ENCODE assay signal across 25 mouse cellular contexts in genomic region chr12:116264756-116265155, GRCm38 (mm10). TPM values are rescaled to one million over a fixed set of nuclear protein-coding genes. Genes with fewer than 3 reads are reported as not detected.
DNase-seq lines count a peak whose midpoint lies in the region; ATAC-seq and TF ChIP-seq lines count a peak whose summit lies in the region.
"Had no signal": no experiment of that assay in that cellular context is flagged by ENCODE, and none has a peak within 500 bp of the region (broad histone marks: within the 10 kb centered on the region; RNA-seq: fewer than 3 reads in every experiment).

No protein-coding gene starts in this region.

- no peaks in the 10 kb centered on the region; the same call in 1 of the 2 replicates for H3K4me1 ChIP-seq in bone marrow, adult 2 months (ENCODE audit: control insufficient read depth, insufficient read depth, low read length)
- peaks cover 36% of the 10 kb centered on the region for H3K4me1 ChIP-seq in liver, embryonic 15.5 days (replicated peaks)

- H3K27me3 ChIP-seq in liver, embryonic 15.5 days: no peaks in the 10 kb centered on the region
- H3K27me3 ChIP-seq: forebrain, embryonic 13.5 days had no signal

- H3K9ac ChIP-seq in liver, embryonic 15.5 days: no peak overlapping the region
- H3K9ac ChIP-seq: forebrain, embryonic 13.5 days; forebrain, postnatal 0 days; heart, embryonic 15.5 days; hindbrain, embryonic 14.5 days had no signal

- no peaks in the 10 kb centered on the region for H3K36me3 ChIP-seq in liver, embryonic 15.5 days (replicated peaks)
- H3K36me3 ChIP-seq: embryonic facial prominence, embryonic 10.5 days; heart, embryonic 10.5 days; heart, embryonic 15.5 days had no signal

- peak; percentile 13 for DNase-seq in adrenal gland, adult 2 months
- DNase-seq in adrenal gland, adult (ENCODE audit: inconsistent age in 2 of 2, low spot score in 1 of 2): no peak
- DNase-seq in 3T3-L1 (ENCODE audit: low read depth, low spot score): peak; percentile 61
- DNase-seq in left cerebral cortex, postnatal 25 days (ENCODE audit: low spot score in 2 of 2): no peak
- no peak for DNase-seq in gastrocnemius, postnatal 25 days
- DNase-seq in urinary bladder, adult 18-20 months (ENCODE audit: low spot score in 2 of 2): no peak
- DNase-seq: adrenal gland, postnatal 25 days; cerebellum, adult 2 months; cerebellum, postnatal 10 days; forebrain, postnatal 0 days; gastrocnemius, adult 2 months; gastrocnemius, postnatal 36 days; heart, adult 18-20 months; heart, postnatal 14 days had no signal

- H3K9me3 ChIP-seq in liver, embryonic 15.5 days (replicated peaks): no peaks in the 10 kb centered on the region
- H3K9me3 ChIP-seq: embryonic facial prominence, embryonic 10.5 days; forebrain, embryonic 13.5 days; heart, embryonic 10.5 days; heart, embryonic 15.5 days had no signal

- no peak for TF ChIP-seq CTCF in bone marrow, adult 2 months (IDR thresholded peaks at IDR 0.05; ENCODE audit: control insufficient read depth, insufficient read depth, low read length)

- ATAC-seq in liver, embryonic 15.5 days (ENCODE audit: insufficient read depth): no peak
- ATAC-seq: forebrain, embryonic 13.5 days; forebrain, postnatal 0 days had no signal

- intact Hi-C loops in left cerebral cortex, postnatal 25 days (cut with DNase I): no loop called here

- H3K4me2 ChIP-seq in liver, embryonic 15.5 days: no peak overlapping the region
- H3K4me2 ChIP-seq: forebrain, embryonic 13.5 days; heart, embryonic 15.5 days; hindbrain, embryonic 14.5 days had no signal

- WGBS in bone marrow, adult 2 months: 44% methylated on average over 2 of the region's 2 CpGs
- WGBS in liver, embryonic 15.5 days (ENCODE audit: insufficient replicate concordance): 30% methylated on average over 2 of the region's 2 CpGs

- TF ChIP-seq POLR2A in bone marrow, adult 2 months (IDR thresholded peaks at IDR 0.05; ENCODE audit: borderline replicate concordance, control insufficient read depth, low read depth, low read length): no peak

- no peak overlapping the region for H3K4me3 ChIP-seq in bone marrow, adult 2 months (replicated peaks; ENCODE audit: control insufficient read depth, low read depth, low read length)
- H3K4me3 ChIP-seq in liver, embryonic 15.5 days (replicated peaks): no peak overlapping the region
- H3K4me3 ChIP-seq: embryonic facial prominence, embryonic 10.5 days; forebrain, embryonic 13.5 days; gastrocnemius, adult 2 months; heart, embryonic 10.5 days; heart, embryonic 15.5 days had no signal

- H3K27ac ChIP-seq in bone marrow, adult 2 months (ENCODE audit: control insufficient read depth, insufficient read depth, low read depth, low read length, poor library complexity): peak overlapping the region; percentile 43; the same call in 1 of the 2 replicates
- peak overlapping the region; percentile 45 for H3K27ac ChIP-seq in liver, embryonic 15.5 days (replicated peaks)
- H3K27ac ChIP-seq: embryonic facial prominence, embryonic 10.5 days; forebrain, embryonic 13.5 days; gastrocnemius, adult 2 months; heart, embryonic 10.5 days; heart, embryonic 15.5 days; hindbrain, embryonic 14.5 days had no signal

RNA-seq across cellular contexts. Expression of gene Wdr60, which starts 1.9 kb away (rescaled TPM):
- 10 to 100 TPM in 1 of 2 experiments, 1 to 10 TPM in 1; 6.0 to 12.8 TPM for total RNA-seq in adrenal gland, adult 2 months (2021)
- polyA plus RNA-seq in adrenal gland, adult 2 months (2012; rRNA removed): 2.2 and 2.5 TPM in 2 replicates
- polyA plus RNA-seq in bone marrow, adult 2 months (2011; ENCODE audit: insufficient read depth, insufficient read length, low replicate concordance, missing spikeins): 5.2 and 6.3 TPM in 2 replicates
- polyA plus RNA-seq in liver, embryonic 15.5 days (2015; fragmentation: Nextera tagmentation; extraction: Ambion mirVana): 3.1 TPM in 2 replicates
- total RNA-seq in left cerebral cortex, postnatal 25 days (2021): 10 to 100 TPM; 15.3 to 20.4 TPM
- total RNA-seq in gastrocnemius, postnatal 25 days (2021): 1 to 10 TPM; 7.2 to 8.8 TPM

RNA-seq across cellular contexts. Expression of gene Gm11027, which starts 10.4 kb away (rescaled TPM):
- total RNA-seq in adrenal gland, adult 2 months (2021): not detected
- polyA plus RNA-seq in adrenal gland, adult 2 months (2012; rRNA removed): not detected in 2 replicates
- not detected in 2 replicates for polyA plus RNA-seq in bone marrow, adult 2 months (2011; ENCODE audit: insufficient read depth, insufficient read length, low replicate concordance, missing spikeins)
- polyA plus RNA-seq in liver, embryonic 15.5 days (2015; fragmentation: Nextera tagmentation; extraction: Ambion mirVana): not detected in 2 replicates
- total RNA-seq in left cerebral cortex, postnatal 25 days (2021): not detected
- not detected for total RNA-seq in gastrocnemius, postnatal 25 days (2021)
- total RNA-seq: adrenal gland, adult 18-20 months; adrenal gland, postnatal 25 days; forebrain, postnatal 0 days; gastrocnemius, adult 2 months; gastrocnemius, postnatal 36 days; heart, adult 18-20 months; heart, postnatal 14 days; hematopoietic stem cell, adult 5-6 weeks had no signal
- polyA plus RNA-seq: C2C12; cerebellum, adult 2 months; embryonic facial prominence, embryonic 10.5 days; embryonic facial prominence, embryonic 14.5 days; forebrain, embryonic 13.5 days; forebrain, postnatal 0 days; heart, embryonic 10.5 days; heart, embryonic 15.5 days; hindbrain, embryonic 14.5 days had no signal

RNA-seq across cellular contexts. Expression of gene Esyt2, which starts 16.2 kb away (rescaled TPM):
- 10 to 100 TPM; 55.7 to 59.7 TPM for total RNA-seq in adrenal gland, adult 2 months (2021)
- polyA plus RNA-seq in adrenal gland, adult 2 months (2012; rRNA removed): 12.3 and 14.0 TPM in 2 replicates
- polyA plus RNA-seq in bone marrow, adult 2 months (2011; ENCODE audit: insufficient read depth, insufficient read length, low replicate concordance, missing spikeins): 13.0 and 15.1 TPM in 2 replicates
- 9.0 and 11.6 TPM in 2 replicates for polyA plus RNA-seq in liver, embryonic 15.5 days (2015; fragmentation: Nextera tagmentation; extraction: Ambion mirVana)
- total RNA-seq in left cerebral cortex, postnatal 25 days (2021): 10 to 100 TPM; 56.2 to 60.2 TPM
- 10 to 100 TPM; 18.0 to 20.4 TPM for total RNA-seq in gastrocnemius, postnatal 25 days (2021)

Comparison
In these comparisons a context has a peak if more than half of its experiments do, and no peak if none do; other contexts are left out.
1. DNase-seq: peak in adrenal gland, adult 2 months (single experiment) and 3T3-L1 (single experiment); none in adrenal gland, adult (0 of 2), left cerebral cortex, postnatal 25 days (0 of 2), gastrocnemius, postnatal 25 days (single experiment) and urinary bladder, adult 18-20 months (0 of 2).